Mouse (Mus musculus) midbrain, embryonic 13.5 days (tissue): ENCODE data around the gene Mnt. TPM values are rescaled to one million over a fixed set of nuclear protein-coding genes. Genes with fewer than 3 reads are reported as not detected.
A peak's percentile ranks its signal among the peaks of the same experiment; 100 is the strongest.

Source experiments
- ATAC-seq: fragments of 200-750 bp; cut with Nextera tagmentation; 2 replicates; pipeline ENCODE4 v1.8.0; 2017; ENCODE audit warnings: mild to moderate bottlenecking, moderate TSS enrichment, moderate library complexity
- H3K27ac ChIP-seq: fragments of 300-500 bp; sonication (generic); 2 replicates; pipeline ENCODE4 v1.5.1; 2015; ENCODE audit warnings: inconsistent platforms, mild to moderate bottlenecking, moderate library complexity
- H3K27me3 ChIP-seq: fragments of 300-500 bp; sonication (generic); 2 replicates; pipeline ENCODE4 v1.6.1; 2015; ENCODE audit warnings: mild to moderate bottlenecking, inconsistent platforms
- H3K36me3 ChIP-seq: fragments of 300-500 bp; sonication (generic); 2 replicates; pipeline ENCODE4 v1.6.1; 2015; ENCODE audit warnings: mild to moderate bottlenecking, inconsistent platforms
- H3K4me1 ChIP-seq: fragments of 300-500 bp; sonication (generic); replicated peaks from 2 replicates; pipeline ENCODE4 v1.6.1; 2015; ENCODE audit warnings: inconsistent platforms
- H3K4me2 ChIP-seq: fragments of 300-500 bp; sonication (generic); replicated peaks from 2 replicates; pipeline ENCODE4 v1.6.1; 2015; ENCODE audit warnings: moderate library complexity, mild to moderate bottlenecking, inconsistent platforms
- H3K4me3 ChIP-seq: fragments of 300-500 bp; sonication (generic); replicated peaks from 2 replicates; pipeline ENCODE4 v1.5.1; 2015; ENCODE audit warnings: mild to moderate bottlenecking, inconsistent platforms
- H3K9ac ChIP-seq: fragments of 300-500 bp; sonication (generic); replicated peaks from 2 replicates; pipeline ENCODE4 v1.6.1; 2015; ENCODE audit warnings: mild to moderate bottlenecking, inconsistent platforms
- H3K9me3 ChIP-seq: fragments of 300-500 bp; sonication (generic); 2 replicates; pipeline ENCODE4 v1.6.1; 2016; ENCODE audit warnings: mild to moderate bottlenecking, inconsistent platforms
- WGBS: fragments of 180-500 bp; shearing (Covaris S2); methylation state at CpG from one replicate; pipeline ENCODE4 v1.1.7; 2015; 5-methylcytosine and 5-hydroxymethylcytosine counted together
- microRNA-seq: library from miRNA; unstranded; fragments of <30 nt; microRNA quantifications from one replicate; pipeline ENCODE4, GENCODE M21; 2016
- polyA plus RNA-seq: library from polyadenylated mRNA; unstranded; fragments of >200 nt; fragmentation: Nextera tagmentation; extraction: Ambion mirVana; gene quantifications from 2 replicates; pipeline ENCODE4 v1.2.1, GENCODE M21; 2015

Gene Mnt
- polyA plus RNA-seq, 1 experiment from 2014 or later, result 9.1 TPM

GRCm38 (mm10) chr11:74880999-74881398 lies 50.3 kb downstream of the Mnt start:
- no peak overlapping the region for H3K4me2 ChIP-seq
- ATAC-seq, result no peak
- no peak overlapping the region for H3K9ac ChIP-seq
- peaks cover 9% of the 10 kb centered on the region for H3K36me3 ChIP-seq
- H3K9me3 ChIP-seq, result no peaks in the 10 kb centered on the region
- 84% methylated on average over 9 of the region's 9 CpGs for WGBS
- H3K27ac ChIP-seq, result no peak overlapping the region
- peaks cover 28% of the 10 kb centered on the region for H3K4me1 ChIP-seq
- H3K4me3 ChIP-seq, result no peak overlapping the region
- H3K27me3 ChIP-seq, result no peaks in the 10 kb centered on the region

- H3K36me3 ChIP-seq, result peaks cover 9% of the 10 kb centered on the region
- 0 out of 2 replicates have a peak overlapping the region, but pooled peaks have one; percentile 32 for H3K9ac ChIP-seq
- no peak for ATAC-seq
- H3K4me2 ChIP-seq, result peak overlapping the region; percentile 13
- H3K27ac ChIP-seq, result peak overlapping the region; percentile 64
- H3K27me3 ChIP-seq, result no peaks in the 10 kb centered on the region
- H3K9me3 ChIP-seq, result no peaks in the 10 kb centered on the region
- 68% methylated on average over 14 of the region's 14 CpGs for WGBS
- peaks cover 19% of the 10 kb centered on the region for H3K4me1 ChIP-seq
- H3K4me3 ChIP-seq, result no peak overlapping the region
These were observed 51.3 kb downstream of the Mnt start for GRCm38 (mm10) chr11:74881979-74882378.

DNA sequence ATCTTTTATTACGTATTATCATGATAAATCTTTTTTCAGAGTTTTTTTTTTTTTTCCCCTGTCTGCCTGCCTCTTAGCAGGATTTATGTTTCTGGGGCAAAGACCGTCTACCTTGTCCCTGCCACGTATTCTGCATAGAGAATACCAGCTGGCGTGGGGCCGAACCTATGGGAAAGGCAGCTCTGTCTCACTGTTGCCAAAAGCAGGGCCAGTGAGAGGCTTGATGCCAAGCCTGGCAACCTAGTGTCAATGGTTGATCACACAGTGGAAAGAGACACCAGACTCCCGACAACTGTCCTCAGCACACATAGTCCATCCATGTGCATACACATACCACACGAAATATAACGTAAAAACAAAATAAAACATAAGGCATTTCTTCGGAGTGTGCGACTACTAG lies 52.4 kb downstream of the Mnt start:
- Histone ChIP-seq H3K4me3 (no peak overlapping the region), H3K36me3 (peaks cover 9% of the 10 kb centered on the region), H3K9me3 (no peaks in the 10 kb centered on the region), H3K27me3 (no peaks in the 10 kb centered on the region), H3K4me1 (peaks cover 9% of the 10 kb centered on the region), H3K27ac (no peak overlapping the region), H3K4me2 (no peak overlapping the region), H3K9ac (no peak overlapping the region)
- ATAC-seq, result no peak
- WGBS, result 96% methylated on average over 10 of the region's 10 CpGs

- no peak for ATAC-seq
- Histone ChIP-seq H3K9me3 (no peaks in the 10 kb centered on the region), H3K27ac (no peak overlapping the region), H3K4me1 (peaks cover 35% of the 10 kb centered on the region), H3K36me3 (peaks cover 5% of the 10 kb centered on the region; the same call in 1 of the 2 replicates), H3K9ac (no peak overlapping the region), H3K4me2 (no peak overlapping the region), H3K27me3 (no peaks in the 10 kb centered on the region), H3K4me3 (no peak overlapping the region)
- WGBS, result 80% methylated on average over 4 of the region's 4 CpGs
These were observed 63.9 kb downstream of the Mnt start for GRCm38 (mm10) chr11:74894619-74895018.

Small RNA genes lying within 50 kb of the gene (microRNA-seq; reads per million reads assigned to microRNA genes)
- 0.62 reads per million for gene Mir6926

Other genes starting within 250 kb of the Mnt start
- gene Rap1gap2, start 220.0 kb upstream of the Mnt start, polyA plus RNA-seq, result 7.3 and 10.4 TPM in 2 replicates
- gene Ccdc92b, start 211.3 kb upstream of the Mnt start, polyA plus RNA-seq, result 1.7 and 1.8 TPM in 2 replicates
- 12.7 and 14.2 TPM in 2 replicates for gene Cluh, start 181.4 kb upstream of the Mnt start, polyA plus RNA-seq
- 59.6 and 66.9 TPM in 2 replicates for gene Pafah1b1, start 106.2 kb upstream of the Mnt start, polyA plus RNA-seq
- gene Mettl16, start 60.1 kb upstream of the Mnt start, polyA plus RNA-seq, result 55.2 and 56.4 TPM in 2 replicates
- gene Sgsm2, start 66.1 kb downstream of the Mnt start, polyA plus RNA-seq, result 18.8 and 20.8 TPM in 2 replicates
- 28.1 and 32.1 TPM in 2 replicates for gene Tsr1, start 67.2 kb downstream of the Mnt start, polyA plus RNA-seq
- gene Smg6, start 94.9 kb downstream of the Mnt start, polyA plus RNA-seq, result 20.2 and 21.0 TPM in 2 replicates
- gene Srr, start 95.0 kb downstream of the Mnt start, polyA plus RNA-seq, result 31.5 and 32.9 TPM in 2 replicates